Mouse (Mus musculus) kidney, adult 18-20 months (tissue): ENCODE results near the gene Lamc2.

Experiments used
- DNase-seq: peaks from one replicate; pipeline ENCODE4 v3.0.0; 2021

Gene Lamc2

DNA sequence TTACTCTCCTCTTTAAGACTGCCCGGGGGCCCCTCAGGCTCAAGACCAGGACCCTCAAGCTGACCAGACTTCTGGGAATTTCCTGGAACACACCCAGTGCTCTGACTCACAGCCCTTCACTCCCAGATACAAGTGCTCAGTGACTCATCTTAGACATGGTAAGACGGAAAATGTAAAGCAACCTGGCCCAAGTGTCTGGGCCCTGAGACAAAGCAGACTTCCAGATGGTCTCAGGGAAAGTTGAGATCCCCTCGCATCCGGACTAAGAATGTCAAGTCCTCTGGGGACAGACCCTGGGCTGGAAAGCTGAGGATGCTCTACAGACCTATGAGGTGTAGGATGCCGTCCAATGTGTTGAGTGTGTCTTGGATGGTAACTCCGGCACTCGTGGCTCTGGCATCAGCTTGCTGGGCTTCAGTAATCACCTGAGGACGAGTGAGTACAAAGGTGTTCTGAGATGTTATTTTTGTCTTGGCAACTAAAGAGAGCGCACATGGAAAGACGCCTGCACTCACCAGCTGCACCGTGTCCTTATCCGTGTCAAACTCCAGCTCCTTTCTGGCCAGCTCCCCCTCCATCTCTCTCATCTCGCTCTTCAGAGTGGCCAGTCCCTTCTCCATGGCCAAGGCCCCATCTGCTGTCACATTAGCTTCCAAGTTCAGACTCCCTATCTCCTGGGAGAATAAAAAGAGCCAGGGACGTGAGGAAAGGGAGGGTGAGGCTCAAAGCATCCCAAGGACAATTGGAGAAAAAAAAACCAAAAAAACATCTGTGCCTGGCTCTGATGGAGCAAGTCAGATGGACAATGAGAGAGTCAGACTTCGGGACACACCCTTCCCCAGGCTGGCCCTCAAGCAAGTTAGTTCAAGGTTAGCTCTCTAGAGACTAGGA is 59.5 kb downstream of the Lamc2 start:
- no peak for DNase-seq

DNA sequence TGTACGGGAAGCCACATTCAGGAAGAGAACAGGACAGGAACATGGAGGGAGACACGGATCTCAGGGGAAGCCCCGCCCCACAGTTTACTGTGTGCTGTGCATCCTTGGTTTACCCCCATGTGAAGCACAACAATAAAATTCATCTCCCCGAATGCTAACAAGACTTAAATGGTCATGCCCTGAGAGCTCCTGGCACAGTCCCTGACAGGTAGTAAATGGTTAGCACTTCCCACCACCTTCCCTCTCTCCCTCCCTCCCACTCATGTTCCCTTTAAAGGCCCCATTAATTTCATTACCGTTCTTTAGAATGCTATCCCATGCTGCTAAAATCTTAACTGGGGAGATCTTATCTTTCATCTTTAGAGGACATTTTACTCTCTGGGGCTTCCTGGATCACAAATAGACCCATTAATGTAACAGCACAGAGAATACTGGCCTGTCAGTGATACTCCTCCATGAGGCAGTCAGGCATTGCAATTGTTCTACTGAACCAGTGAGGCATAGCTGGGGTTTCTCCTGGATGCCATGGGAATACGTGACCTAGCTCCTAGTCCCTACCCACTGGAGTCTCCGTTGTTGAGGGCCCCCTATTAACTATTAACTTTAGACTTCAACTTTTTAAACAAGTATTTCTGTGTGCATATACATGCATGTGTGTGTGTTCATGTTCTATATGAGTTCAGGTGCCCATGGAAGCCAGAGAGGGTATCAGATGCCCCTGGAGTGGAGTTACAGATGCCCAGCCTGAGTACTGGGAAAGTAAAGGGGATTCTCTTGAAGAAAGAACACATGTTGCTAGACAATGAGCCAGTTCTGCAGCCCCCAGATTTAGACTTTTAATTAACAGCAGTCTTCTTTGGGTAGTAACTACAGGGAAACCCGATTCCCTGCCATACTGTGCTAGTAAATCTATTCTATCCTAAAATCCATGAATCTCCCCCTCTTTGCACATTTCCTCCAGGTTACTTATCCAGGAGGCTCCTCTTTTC is 60.7 kb downstream of the Lamc2 start:
- DNase-seq: no peak

DNA sequence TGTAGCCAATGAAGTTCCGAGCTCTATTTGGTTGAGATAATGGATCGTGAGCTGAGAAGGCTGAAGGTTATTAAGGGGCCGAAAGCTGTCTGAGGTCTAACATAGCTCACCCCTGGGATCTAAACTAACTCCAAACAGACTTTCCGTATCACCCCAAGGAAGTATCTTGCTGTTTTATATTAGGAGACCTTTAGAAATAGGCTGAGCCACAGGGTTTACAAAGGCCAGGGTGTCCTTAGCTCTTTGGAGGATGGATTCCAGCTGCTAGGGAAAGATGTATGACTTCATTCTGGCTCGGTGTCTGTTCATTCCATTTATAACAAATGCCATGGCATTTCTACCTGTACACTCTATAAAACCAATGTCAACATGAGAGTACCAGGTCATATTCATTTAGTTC is 61.7 kb downstream of the Lamc2 start:
- DNase-seq: no peak

DNA sequence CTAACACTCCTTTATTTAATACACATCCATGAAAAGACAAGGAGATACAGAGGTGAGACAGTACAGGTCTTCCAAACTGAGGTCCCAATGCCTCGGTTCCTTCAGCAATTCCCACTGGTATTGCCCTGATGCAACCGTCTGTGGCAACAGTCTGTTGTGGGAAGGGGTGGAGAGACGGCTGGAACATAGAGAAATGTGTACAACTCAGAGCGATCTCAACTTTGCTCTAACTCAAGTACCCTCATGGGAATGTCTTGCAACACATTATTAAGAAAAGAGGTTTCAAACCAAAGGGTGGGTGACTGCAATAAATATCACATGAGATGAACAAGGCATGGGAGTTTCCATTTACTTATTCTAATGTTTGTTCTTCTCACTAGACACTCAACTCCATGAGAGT is 63.5 kb downstream of the Lamc2 start:
- DNase-seq: no peak

DNA sequence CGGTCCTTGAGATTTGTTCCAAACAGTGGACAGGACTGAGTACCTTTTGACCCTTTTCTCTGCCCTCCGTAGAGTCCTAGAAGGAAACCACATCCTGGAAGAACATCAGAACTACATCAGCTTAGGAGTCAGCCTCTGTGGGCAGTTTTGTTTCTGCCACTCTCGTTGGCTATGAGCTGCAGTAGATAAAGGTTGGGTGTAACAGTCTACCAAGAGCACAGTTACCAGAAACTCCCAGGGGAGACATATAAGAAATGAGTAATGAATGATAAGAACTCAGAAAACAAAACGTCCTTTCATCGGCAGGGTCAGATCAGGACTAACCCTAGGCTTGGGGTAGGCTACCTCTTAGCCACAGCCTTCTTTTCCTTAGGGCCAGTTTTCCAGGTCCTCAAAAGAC is 64.9 kb downstream of the Lamc2 start:
- no peak for DNase-seq

DNA sequence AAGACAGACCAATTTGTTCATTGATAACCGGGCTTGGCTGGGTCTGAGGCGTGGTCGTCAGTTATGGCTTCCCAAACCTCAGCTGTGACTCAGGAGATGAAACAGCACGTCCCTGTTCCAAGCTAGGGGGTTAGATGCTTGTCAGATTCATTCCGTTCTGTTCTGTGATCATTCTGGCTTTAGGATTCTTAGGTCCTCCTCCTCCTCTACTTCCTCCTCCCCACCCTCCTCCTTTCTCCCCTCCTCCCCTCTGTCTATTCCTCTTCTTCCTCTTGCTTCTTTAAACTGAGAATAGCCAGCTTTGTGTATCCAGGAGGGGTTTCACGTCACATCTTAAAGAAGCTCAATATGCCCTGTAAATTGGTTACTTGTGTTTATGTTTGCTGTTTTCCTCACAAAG is 65.7 kb downstream of the Lamc2 start:
- DNase-seq: no peak

DNA sequence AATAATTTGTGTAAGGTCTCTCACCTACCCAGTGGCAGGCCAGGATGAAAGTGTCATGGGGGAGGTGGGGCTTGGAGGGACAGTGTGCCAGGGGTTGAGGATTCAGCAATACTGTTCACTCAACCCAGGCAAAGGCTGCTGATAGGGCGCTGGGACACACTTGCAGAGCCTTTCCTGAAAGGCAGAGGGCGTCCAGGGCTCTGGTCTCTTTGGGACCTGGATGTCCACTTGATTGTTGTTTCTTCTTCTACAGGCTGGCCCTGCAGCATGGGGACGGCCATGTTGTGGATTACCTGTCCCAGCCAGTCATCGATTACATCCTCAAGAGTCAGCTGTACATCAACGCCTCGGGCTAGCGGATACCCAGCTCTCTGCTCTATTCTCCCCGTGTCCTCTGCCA is 70.9 kb downstream of the Lamc2 start:
- no peak for DNase-seq

DNA sequence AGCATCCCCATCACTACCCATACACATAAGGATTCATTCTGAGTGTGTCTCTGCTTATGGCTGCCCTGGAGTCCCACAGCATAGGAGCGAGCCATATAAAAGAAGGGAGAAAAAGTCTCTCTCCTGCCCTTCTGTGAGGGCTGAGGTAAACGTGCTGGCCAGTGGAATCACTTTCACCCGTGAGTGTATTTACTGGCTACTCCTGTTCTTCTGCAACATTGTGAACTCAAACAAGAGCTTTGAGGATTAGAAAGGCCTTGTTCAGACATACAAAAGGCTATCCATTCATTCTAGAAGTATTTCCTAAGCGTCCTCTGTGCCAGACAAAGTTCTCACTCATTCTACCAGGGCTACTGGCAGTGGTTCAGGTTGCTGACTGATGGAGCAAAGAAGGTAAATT is 74.7 kb downstream of the Lamc2 start:
- no peak for DNase-seq

DNA sequence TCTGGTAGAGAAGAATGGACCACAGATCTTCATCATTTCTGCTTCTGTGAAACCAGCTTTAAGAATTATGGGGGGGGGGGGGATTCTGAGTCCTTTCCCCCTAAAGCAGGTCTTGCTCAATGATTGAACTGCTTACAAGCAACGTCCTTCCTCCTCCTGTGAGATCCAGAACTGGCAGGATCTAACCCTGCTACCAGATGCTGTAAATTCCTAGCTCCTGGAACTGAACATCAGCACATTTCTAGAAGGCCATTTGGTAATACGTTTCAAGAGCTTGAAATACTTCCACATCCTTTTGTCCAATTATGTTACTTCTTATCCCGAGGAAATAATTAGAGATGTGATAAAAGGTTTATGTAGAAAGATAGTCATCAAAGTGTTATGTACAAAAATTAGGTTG is 76.4 kb downstream of the Lamc2 start:
- no peak for DNase-seq

DNA sequence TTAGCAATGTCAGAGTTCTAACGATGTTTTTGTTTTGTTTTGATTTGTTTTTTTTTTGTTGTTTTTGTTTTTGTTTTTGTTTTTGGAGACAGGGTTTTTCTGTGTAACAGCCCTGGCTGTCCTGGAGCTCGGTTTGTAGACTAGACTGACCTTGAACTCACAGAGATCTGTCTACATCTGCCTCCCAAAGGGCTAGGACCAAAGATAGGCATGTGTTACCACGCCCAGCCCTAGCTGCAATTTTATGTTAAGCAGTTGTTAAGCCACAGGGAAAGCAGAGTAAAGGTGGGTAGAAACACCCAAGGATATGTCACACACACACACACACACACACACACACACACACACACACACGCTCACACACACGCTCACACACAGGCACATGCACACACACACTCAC is 76.9 kb downstream of the Lamc2 start:
- DNase-seq: no peak

DNA sequence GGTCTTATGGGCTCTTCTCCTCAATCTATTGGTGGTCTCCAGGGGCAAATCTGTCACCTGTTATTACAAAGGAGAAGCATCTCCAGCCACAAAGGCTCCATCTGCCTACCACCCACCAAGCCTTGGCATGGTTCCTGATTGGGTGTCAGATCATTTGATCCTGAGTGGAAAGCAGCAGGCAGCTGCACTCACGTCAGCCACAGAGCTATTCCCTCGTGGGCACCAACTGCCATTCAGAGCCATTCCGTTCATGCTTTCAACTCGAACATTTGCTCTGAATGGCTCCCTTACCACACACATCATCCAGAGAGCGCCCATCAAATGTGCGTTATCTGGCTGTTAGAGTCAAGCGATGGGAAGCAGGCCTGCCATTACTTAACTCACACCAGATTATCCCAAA is 78.4 kb downstream of the Lamc2 start:
- no peak for DNase-seq

DNA sequence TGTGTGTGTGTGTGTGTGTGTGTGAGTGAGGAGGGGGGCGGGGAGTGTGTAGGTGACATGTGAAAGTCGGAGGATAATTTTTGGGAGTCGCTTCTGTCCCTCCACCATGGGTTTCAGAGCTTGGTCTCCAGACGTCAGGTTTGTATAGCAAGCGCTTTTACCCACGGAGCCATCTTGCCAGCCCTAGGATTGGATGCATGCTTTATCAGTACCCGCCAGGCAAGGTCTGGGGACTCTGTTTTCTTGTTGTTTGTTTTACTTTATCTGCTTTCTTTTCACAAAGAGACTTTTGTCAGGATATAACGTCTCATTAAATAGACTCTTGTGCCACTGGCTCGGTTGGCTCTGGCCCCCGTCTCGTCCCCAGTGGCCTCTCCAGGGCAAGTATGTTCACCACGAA is 81.4 kb downstream of the Lamc2 start:
- no peak for DNase-seq

DNA sequence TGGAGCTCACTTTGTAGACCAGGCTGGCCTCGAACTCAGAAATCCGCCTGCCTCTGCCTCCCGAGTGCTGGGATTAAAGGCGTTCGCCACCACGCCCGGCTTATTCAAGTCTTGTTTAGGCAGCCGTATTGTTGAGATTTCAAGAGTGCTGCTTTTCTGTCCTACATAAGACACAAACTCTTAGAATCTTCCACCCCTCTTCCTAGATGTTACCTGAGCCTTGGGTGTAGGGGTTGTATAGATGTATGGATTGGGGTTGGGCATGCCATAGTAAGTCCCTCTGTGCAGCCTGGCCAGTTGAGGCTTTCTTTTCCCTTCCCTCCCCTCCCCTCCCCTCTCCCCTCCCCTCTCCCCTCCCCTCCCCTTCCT is 83.1 kb downstream of the Lamc2 start:
- DNase-seq: no peak

DNA sequence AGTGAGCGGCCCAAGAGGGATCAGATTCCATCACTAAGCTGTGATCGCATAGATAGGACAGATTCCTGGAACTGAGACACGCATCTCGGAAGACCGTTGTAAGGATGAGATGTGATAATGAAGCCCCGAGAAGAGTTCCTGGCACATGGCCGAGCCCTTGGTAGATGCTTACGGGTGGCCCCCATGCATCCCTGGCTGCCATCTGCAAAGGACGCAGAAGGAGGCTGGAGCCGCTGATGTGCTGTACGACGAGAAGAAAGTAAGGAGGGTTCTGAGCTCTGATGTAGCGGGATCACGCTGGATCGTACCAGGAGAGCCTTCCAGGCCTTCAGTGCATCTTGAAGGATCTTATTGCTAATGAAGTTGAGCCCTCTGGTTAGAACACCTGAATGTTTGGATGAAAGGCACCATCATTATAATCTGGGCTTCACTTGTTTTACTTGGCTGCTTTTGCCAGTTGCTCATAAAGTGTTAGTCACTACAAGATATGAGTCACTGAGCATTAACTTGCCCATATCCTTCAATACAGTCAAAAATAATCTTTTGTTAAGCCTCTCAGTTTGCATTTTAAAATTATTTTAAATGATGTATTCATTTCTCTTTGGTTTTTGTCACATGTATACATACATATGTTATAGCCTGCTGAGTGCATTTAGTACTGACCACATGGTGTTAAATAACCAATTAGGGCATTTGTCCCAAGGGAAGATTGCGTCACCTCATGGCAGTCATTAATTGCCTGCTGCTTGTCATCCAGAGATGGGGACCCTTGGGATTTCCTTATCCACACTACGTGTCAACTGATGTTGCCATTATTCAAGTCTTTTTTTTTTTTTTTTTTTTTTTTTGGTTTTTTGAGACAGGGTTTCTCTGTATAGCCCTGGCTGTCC is 83.7 kb downstream of the Lamc2 start:
- no peak for DNase-seq

DNA sequence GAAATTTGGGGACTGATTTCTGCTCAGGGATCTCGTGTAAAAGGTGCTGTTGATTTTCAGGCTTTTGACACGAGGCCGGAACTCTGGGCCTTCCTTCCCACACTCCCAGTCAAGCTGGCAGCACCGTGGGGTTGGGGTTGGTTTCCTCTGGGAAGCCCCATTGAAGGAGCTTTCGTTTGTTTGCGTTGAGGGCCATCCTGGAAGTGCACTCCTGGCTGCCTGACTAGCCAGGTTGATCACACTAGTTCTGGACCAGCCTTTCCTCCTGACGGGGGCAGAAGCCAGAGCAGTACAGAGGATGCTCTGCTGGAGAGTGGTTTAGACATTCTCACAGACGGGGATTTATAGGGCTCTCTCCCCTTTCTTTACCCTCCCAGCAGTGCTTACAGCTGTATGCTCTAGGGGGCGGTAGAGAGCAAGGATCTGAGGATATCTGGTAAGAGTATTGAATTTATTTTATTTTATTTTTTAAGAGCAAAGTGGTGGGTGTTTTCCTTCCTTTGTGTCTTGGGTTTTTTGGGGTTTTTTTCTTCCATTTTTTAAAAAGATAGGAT is 84.8 kb downstream of the Lamc2 start:
- DNase-seq: peak; percentile 50

DNA sequence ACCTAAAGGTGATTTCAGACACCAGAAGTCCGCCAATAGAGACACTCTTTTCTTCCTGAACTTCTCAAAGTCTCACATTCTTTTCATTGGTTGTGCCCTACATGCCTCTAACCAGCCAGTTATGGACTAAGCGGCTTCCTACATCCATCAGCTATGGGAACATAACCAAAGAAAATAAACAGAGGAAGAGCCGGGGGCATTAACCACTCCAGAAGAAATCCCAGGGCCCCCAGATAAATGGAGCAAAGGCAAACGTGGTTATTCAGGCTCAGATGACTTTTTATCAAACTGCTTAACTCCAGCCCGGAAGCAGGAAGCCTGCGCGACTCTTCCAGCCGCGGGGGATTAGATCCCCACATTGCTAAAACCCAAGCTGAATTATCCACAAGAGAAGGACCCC is 85.3 kb downstream of the Lamc2 start:
- DNase-seq: no peak

DNA sequence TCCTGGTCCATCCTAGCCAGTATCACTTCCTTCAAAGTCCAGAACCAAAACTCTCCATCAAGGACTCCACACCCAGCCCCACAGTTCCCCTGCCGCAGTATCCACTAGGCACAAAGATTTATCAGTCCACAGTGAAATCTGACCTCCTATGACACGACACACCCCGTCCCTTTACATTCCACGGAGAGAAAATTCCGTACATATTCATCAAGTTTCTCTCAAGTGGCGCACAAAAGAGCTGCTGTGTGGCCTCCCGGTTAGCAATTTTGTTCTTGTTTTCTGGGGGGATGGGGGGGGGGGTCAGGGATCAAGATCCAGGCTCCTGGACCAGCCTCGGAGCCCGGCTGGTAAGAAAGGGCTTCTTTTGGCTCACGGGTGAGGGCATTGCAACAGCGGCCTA is 87.7 kb downstream of the Lamc2 start:
- no peak for DNase-seq

DNA sequence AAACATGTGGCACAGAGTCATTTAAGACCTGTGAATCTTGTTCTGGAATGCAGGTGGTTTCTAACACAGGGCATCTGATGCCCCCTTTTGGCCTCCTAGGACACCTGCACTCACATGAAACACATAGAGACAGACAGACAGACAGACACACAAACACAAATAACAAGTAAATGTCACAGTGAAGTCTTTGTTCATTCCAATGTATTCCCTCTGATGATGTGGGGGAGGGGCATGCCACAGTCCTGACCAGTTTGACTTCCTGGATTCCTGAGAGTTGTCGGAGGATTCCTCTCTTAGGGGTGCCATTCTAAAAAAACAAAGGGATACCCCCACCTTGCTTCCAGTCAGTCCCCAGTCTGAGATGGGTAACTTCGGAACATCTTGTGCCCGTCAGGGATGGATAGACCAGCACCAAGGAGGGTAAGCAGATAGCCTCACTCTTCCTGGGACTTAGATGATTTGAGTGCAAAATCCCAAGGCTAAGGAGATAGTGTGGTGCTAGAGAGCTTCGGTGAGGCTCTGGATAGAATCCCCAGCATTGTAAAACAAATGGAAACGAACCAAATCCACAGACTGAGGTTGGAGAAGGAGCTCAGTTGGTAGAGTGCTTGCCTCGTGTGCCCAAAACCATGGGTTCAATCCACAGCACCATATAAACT is 89.1 kb downstream of the Lamc2 start:
- DNase-seq: no peak

DNA sequence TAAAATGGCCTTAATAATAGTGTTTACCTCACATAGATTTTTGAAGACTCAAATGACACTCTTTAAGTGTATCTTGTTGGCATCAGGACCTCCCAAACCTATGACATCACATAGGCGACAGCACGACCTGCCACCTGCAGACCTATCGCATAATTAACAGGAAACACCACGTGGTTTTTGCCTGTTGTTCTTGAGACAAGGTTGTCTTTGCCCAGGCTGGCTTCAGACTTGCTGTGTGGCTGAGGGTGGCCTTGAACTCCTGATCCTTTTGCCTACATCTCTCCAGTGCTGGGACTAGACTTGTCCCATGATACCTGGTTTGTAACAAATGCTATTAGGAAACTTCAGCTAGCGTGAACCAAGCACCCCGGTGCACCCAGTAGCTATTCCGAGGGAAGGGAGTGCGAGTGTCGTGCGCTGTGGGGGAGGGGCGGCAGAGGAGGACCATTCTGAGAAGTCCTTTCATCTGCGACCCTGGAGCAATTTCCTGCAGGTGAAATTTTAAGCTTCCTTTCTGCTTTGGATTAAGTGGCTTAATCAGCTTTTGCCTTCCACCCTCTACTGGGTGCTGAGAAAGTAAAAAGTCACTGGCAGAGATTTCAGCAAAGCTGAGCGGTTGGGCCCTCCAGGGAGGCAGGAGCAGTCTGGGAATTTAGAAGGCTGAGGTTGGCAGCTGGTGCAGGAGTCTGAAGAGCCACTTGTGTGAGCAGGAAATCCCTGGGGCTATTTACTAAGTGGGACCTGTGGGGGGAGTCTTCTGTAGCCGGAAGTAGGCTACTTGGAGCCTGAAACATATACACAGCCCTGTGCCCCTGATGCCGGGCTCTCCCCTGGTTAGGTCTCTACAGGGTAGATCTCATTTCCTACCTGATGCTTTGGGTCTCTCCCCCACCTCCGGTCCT is 90.2 kb downstream of the Lamc2 start:
- DNase-seq: no peak

DNA sequence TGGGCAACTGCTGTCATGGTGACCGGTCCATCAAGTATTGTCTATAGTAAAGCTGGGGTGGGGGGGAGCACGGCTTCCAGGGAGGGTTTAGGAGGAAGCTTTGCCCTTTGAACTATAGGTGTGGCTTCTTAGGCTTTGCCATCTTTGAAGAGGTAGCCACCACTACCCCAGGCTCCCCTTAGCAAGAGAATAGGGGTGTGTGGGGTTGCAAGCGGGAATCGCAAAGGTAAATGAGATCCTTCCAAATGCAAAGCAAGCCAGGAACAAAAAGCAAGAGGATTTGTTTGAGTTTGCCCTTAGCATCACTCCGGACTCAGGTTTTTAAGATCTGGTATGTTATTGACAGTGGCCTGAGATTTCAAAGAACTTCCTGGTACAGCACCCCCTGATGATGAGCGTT is 90.9 kb downstream of the Lamc2 start:
- DNase-seq: no peak
